Mouse (Mus musculus) large intestine, adult 2 months (tissue): ENCODE results near the gene Mrps23. TPM values are rescaled to one million over a fixed set of nuclear protein-coding genes. Genes with fewer than 3 reads are reported as not detected.
"Not testable (repeated sequence)": the region's sequence is repeated elsewhere in the genome, so short reads cannot be mapped to it uniquely, and the experiment has no call there.

Experiments
- DNase-seq: peaks from one replicate; pipeline ENCODE4 v3.0.0-alpha.2; 2012; ENCODE audit warnings: low read depth, low spot score
- WGBS: fragments of 180-500 bp; shearing (Covaris S2); methylation state at CpG from one replicate; pipeline ENCODE4 v1.1.7; 2018; 5-methylcytosine and 5-hydroxymethylcytosine counted together
- polyA plus RNA-seq: library from polyadenylated mRNA; depleted of rRNA; stranded (reverse); fragments of >200 nt; gene quantifications from 2 replicates; pipeline ENCODE4 v1.2.3, GENCODE M21; 2012

Gene Mrps23
- polyA plus RNA-seq, 1 experiment, result 40.8 TPM

DNA sequence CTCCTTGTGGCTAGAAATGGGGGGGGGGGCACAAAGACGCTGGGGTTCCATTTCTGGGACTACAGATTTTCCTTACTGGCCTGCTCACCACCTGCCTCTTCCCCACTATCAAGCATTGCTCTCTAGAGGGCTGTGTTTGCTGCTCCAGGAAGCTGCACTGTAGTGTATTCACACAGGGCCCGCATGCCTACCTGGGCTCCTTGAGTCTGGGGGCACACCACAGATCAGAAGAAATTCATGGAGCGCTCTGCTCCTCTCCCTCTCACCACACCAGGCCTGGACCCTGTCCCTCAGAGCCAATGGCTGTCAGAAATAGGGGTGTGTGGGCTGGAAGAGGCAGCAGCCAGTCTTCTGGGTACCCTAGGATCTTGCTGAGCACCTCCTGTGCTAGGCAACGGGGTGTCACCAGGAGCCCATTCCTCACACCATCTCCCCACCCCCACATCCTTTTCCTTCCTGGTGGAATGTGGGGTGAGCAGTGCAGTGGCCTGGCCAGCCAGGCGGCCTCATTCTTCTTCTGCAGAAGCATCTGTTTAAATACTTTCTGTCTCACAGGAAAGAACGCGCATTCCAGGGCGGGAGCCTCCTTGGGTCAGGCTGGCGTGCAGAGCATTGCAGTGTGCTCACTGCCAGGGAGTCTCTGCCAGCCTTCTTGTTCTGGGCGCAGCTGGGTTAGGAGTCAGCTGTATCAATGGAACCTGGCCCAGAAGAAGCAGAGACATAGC, 31.4 kb upstream of the Mrps23 start:
- DNase-seq, result no peak
- 59% methylated on average over 10 of the region's 10 CpGs for WGBS

DNA sequence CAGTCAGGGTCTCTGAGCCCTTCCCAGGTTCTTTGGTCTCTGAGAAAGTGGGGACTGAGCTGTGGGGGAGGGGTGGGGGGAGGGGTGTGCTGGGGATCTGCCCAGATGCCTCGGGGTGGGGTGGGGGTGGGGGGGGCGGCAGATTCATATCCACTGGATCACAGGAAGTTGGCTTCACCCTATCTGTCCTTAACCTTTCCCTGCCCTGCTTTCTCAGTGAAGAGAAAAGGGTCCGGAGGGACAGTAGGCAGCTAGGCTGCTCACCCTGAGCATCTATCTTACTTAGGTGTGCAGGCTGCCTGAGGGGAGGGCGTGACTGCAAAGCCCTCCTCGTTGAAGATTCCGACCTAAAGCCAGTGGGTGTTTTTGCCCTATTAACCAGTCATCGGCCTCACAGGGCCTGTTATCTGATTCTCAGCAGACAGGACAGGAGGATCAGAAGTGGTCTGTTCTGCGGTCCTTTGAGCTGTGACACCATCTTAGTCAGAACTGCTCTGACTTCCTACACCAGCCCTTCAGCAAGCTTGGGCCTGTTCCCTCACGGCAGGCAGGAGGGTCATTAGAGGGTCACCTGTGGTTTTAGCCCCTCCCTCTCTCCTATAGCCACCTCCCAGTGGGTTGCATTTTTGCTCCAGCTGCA, 30.7 kb upstream of the Mrps23 start:
- WGBS, result 51% methylated on average over 9 of the region's 9 CpGs
- DNase-seq, result no peak

- 51% methylated on average over 6 of the region's 6 CpGs for WGBS
- no peak for DNase-seq
Observed at GRCm38 (mm10) chr11:88180467-88180958, 23.7 kb upstream of the Mrps23 start.

DNA sequence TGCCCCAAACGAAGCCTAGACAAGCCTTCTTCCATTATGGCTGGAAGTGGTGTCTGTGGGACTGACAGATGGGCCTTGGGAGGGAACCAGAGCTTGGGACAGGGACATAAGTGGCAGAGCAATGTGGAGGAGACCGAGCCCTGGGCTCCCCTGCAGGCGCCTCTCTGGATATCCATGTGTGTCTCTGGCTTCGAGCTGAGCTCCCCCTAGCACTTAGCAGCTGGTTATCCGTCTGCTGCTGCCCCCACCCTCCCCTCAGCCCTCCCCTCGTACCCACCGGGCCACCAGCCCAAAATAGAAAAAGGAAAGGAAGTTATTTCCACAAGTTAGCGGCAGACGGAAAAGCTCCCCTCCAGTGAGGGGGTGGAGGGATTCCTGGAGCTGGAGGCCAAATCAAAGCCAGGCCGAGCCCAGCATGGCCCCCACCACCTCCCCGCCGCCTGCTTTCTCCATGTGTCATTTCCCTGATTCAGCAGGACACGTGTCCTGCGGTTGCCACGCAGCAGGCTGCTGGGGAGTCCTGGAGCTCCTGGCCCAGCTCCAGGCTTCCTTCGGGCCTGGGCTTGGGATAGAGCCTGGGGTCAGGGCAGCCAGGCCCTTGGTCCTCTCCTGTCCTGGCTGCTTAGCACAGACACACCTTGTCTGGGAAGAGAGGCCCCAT, 23.1 kb upstream of the Mrps23 start:
- 59% methylated on average over 16 of the region's 16 CpGs for WGBS

GRCm38 (mm10) chr11:88184632-88185180, 19.5 kb upstream of the Mrps23 start:
- DNase-seq, result no peak
- 81% methylated on average over 17 of the region's 17 CpGs for WGBS

More for the DNA sequence above, 23.1 kb upstream of the Mrps23 start:
- no peak for DNase-seq

DNA sequence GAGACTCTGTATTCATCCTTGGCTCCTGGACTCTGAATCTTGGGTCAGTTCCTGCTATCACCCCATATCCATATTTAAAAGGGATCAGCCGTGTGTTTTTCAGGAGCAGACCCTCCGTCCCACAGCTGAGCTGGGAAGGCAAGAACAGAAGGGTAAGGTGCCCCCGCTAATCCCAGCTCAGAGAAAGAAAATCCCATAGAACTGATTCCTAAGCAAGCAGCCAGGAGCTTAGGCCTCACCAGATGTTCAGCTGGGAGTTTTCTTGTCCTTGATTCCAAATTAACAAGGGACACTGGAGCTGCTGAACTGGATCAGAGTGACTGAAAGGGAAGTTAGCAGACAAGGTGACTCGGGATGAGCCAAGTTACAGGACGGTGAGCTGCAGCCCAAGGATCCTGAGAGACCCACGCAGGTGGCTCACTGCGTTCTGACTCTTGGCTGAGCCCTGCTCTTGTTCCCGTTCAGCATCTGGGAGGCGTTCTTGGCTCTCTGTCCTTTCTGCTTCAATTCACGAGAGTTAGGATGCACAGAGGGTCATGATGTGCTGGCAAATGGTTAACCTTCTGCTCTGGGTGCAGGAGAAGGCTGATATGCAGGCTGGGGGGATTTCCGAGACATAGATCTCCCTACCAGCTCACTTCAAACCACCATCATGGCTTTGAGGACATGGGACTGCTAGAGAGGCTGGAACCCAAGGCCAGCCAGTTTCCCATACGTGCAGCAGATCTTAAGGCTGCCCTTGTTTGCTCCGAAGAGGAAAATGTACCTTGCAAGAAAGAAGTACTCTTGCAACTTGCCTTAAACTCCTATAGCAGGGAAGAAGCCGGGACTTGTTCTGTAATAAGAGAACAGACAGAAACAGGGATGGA, 17.9 kb upstream of the Mrps23 start:
- WGBS, result 83% methylated on average over 14 of the region's 14 CpGs

GRCm38 (mm10) chr11:88186947-88187243, 17.3 kb upstream of the Mrps23 start:
- WGBS, result 55% methylated on average over 2 of the region's 2 CpGs
- DNase-seq, result no peak

More for the DNA sequence above, 17.9 kb upstream of the Mrps23 start:
- DNase-seq, result no peak

DNA sequence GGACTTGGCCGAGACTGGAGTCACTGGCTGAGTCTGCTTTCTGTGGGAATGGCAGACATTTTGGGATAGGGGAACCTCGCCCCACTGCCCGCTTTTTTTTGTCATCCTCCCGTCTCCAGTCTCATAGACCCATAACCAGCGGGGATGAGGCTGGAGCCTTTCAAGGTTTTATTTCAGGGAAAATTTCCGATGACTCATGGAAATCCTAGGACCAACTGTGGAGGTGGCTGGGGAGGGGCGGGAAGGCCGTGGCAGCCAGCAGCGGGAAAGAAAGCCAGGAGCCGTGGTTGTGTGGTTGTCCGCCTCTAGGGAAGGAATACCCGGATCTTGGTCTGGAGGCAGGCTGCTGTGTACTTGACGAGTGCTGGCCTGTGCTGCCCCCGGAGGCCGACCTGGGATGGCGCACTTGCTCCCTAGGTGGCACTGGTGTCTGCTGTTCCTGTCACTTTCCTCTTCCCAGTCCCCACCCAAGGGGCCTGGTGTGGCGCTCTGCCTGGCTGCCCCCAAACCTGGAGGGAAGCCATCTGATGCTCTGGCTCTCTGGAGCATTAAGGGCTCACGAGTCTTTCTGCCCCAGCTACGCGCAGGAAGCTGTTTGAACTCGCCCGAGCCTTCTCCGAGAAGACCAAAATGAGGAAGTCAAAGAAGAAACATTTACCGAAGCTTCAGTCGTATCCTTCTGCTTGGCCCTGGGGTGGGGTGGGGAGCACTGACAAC, 16.6 kb upstream of the Mrps23 start:
- WGBS, result 7% methylated on average over 25 of the region's 25 CpGs
- DNase-seq, result peak; percentile 57

DNA sequence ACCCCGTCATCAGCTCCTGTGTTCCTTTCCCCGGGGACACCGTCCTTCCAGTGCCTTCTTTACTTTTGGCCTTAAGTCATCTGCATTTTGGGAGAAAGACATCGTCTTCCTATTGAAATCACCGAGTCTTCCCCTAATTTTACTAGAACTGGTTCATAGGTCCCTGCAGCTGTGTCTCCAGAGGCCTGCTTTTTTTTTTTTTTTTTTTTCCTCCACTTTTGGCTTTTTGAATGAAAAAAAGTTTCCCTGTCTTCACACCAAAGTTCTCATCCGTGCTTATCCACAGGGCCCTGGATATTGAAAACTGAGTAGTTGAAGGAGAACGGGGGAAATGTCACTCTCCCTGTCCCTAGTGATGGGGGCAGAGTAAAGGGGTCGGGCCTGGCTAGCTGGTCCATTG, 16.0 kb upstream of the Mrps23 start:
- no peak for DNase-seq
- 64% methylated on average over 8 of the region's 8 CpGs for WGBS

DNA sequence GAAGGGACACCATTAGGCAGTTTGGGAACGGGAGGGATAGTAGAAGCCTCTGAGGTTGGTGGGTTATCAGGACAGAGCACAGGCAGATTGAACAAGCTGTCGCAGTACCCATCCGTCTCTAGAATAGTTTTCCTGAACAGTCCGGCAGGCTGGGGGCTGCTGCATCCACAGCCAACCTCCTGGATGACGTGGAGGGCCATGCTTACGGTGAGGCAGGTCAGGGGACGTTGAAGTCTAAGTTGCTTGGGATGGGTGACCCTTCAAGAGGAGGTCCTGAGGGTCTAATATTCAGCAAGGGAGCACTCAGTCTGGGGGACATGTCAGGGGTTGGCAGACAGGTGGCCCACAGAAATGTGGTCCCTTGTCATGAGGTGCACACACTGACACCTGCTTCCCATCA, 15.6 kb upstream of the Mrps23 start:
- DNase-seq, result no peak

DNA sequence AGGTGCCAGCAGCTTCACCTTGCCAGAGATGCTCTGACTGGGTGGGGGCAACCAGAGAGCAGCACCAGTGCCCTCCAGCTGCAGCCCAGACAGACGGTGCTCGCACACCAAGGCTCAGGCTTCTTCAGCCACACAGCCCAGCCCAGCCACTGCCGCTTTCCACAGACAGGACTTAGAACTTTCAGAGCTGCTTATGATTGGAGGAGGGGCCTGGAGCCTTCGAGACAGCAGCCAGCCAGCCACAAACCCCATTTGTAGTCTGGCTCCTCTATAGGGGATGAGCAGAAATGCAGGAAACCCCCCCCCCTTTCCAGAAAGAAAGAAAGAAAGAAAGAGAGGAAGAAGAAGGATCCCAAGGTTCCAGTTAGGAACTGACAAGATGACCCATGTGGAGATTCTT, 11.6 kb upstream of the Mrps23 start:
- no peak for DNase-seq
- WGBS, result 33% methylated on average over 4 of the region's 4 CpGs

More for the DNA sequence above, 15.6 kb upstream of the Mrps23 start:
- 94% methylated on average over 7 of the region's 7 CpGs for WGBS

DNA sequence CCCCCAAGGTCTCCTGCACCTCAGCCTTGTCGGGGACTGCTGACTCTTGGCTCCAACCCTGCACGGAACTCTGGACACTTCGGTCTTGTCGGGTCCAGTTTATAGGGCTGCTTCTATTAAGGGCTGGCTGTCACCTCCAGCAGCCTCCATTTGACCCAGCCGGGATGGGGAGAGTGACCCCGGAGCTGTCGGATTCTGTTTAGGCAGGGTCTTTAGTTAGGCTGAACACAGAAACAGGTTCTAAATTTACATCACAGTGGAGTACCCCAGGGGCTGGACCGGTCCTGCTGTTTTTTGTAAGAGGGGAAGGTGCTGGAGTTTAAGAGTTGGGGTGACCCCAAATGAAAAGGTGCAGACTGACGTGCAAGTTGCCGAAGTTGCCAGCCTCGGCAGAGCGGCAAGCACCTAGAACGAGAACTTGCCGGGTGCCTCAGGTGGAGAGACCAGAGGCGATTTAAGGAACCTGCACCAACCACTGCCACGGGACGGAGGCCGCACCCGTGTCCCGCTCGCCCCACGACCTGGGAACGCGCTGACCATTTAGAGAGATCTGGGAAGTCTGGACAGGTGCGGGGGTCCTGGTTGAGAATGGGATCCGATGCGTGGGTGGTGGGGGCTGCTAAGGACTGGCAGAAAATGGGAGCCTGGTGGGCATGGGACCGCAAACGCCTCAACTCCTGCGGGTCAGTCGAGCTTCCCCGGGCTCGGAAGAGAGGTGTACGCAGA, 10.9 kb upstream of the Mrps23 start:
- DNase-seq, result no peak
- 21% methylated on average over 34 of the region's 34 CpGs for WGBS

DNA sequence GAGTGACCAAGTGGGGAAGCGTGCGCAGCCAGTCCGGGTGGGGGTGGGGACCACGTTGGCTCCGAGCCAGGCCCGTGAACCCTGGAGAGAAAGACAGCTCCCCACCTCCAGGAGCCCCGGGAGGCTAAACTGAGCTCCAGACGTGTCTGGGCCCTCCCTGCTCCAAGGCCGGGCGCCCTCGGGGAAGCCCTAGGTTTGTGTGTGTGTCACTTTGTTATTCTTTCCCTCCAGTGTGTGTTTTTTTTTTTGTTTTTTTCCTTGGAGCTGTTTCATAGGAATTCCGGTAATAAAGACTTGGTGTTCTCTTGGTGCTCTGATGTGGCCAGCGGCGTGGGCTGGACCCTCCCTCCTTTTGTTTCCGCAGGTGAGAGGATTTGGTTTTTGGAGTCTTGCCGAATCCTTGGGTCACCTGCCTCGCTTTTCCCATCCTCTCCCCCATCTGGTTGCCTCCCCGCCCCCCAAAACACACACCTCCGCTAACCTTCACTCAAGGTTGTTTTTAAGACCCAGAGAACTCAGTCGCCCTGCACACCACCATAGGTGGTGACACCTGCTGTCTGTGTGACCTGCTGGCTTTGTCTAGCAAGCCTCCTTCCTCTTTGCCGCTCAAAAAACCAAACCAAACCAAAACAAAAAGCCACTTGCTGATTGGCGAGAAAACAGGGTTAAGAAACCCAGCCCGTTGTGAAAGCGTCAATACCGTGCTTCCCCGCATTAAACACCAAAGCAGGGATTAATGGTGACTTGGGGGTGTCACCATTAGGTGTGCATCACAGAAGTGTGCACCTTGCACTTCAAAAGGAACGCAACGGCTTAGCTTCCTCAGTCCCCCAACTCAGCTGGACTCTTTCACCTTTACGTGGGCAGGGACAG, 10.1 kb upstream of the Mrps23 start:
- DNase-seq, result no peak
- WGBS, result 17% methylated on average over 29 of the region's 29 CpGs

GRCm38 (mm10) chr11:88195699-88196098, 8.5 kb upstream of the Mrps23 start:
- DNase-seq, result not testable (repeated sequence)
- 87% methylated on average over 3 of the region's 3 CpGs for WGBS

DNA sequence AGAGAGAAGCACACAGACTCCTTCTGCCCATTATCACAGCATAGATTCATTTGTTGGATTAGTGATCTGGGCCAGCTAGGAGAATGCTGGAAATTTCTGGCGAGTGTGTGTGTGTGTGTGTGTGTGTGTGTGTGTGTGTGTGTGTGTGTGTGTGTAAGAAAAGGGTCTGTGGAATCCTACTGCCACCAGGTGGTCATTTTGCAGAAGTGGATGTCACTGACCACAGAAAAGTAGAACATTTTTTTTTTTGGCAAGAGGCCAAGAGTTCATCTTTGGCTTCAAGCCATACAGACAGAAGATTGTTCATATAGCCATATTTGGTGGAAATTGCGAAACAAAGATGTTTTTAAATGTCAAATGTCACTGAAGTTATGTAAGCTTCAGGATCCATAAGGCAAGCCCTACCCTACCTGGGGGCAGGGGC, 7.0 kb upstream of the Mrps23 start:
- DNase-seq, result no peak

GRCm38 (mm10) chr11:88198223-88198622, 6.0 kb upstream of the Mrps23 start:
- 48% methylated on average over 4 of the region's 4 CpGs for WGBS
- DNase-seq, result no peak

More for the DNA sequence above, 7.0 kb upstream of the Mrps23 start:
- 0% methylated on average over 2 of the region's 2 CpGs for WGBS

GRCm38 (mm10) chr11:88201172-88201571, 3.0 kb upstream of the Mrps23 start:
- 64% methylated on average over 2 of the region's 2 CpGs for WGBS
- DNase-seq, result no peak
